13 mouse cellular contexts compared by ENCODE assay signal in the genomic region with DNA sequence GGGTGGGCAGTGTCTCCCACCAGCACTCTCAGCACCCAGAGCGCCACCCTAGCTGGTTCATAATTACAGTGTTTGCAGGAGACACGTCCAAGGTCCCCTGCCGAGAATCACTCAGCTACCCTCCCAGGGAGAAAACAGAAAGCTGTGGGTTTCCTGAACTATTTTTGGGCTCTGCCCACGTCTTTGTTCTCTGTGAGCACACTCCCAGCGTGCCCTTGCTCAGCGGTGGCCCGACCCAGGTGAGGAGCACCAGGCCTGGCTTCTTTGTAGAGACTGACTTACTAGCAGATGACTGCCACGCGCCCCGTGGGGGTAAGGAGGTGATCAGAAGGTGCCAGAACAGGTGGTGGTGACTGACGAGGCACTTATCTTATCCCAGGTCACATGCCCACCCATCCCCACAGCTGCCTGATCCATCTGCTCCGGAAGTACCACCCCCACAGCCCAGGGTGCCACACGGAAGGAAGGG. TPM values are rescaled to one million over a fixed set of nuclear protein-coding genes. Genes with fewer than 3 reads are reported as not detected.
DNase-seq lines count a peak whose midpoint lies in the region; ATAC-seq lines count a peak whose summit lies in the region.
"Had no signal": no experiment of that assay in that cellular context is flagged by ENCODE, and none has a peak within 500 bp of the region (broad histone marks: within the 10 kb centered on the region; RNA-seq: fewer than 3 reads in every experiment).

No protein-coding gene starts in this region.

- peak; percentile 19 for ATAC-seq in activated CD4-positive, CD25-positive, alpha-beta regulatory T cell, adult 4 months
- ATAC-seq: intestine, embryonic 15.5 days; midbrain, embryonic 13.5 days had no signal

- intact Hi-C loops in left cerebral cortex, postnatal 10 days (cut with DNase I): loop anchor here (10.0 kb wide), 1 partner anchor 45 kb away; no protein-coding TSS in a partner anchor

- DNase-seq in left cerebral cortex, adult 18-20 months (ENCODE audit: low spot score in 2 of 2): peak; percentile 36 to 71
- no peak for DNase-seq in left cerebral cortex, postnatal 10 days (ENCODE audit: extremely low spot score in 1 of 2, low spot score in 2 of 2)
- DNase-seq in left cerebral cortex, adult 9 months (ENCODE audit: low spot score in 2 of 2): peak; percentile 65 to 66
- DNase-seq in thymus, postnatal 14 days: peak; percentile 48
- no peak for DNase-seq in cerebellum, adult 11-12 months
- DNase-seq in urinary bladder, postnatal 4 days (ENCODE audit: low spot score in 2 of 2): no peak
- DNase-seq: adrenal gland, adult 2 months; cerebellum, adult 18-20 months; lung, adult 2 months had no signal

RNA-seq across cellular contexts. Expression of gene Kcnb1, which starts 50.1 kb away (rescaled TPM):
- 100 to 1,000 TPM; 197 to 205 TPM for total RNA-seq in left cerebral cortex, adult 18-20 months (2021)
- 10 to 100 TPM; 95.0 to 95.2 TPM for total RNA-seq in left cerebral cortex, postnatal 10 days (2021)
- under 1 TPM; 0.61 to 0.96 TPM for polyA plus RNA-seq in activated CD4-positive, CD25-positive, alpha-beta regulatory T cell, adult 4 months (2017; shearing (Covaris generic))
- polyA plus RNA-seq: G1E had no signal

Comparison
In these comparisons a context has a peak if more than half of its experiments do, and no peak if none do; other contexts are left out.
1. DNase-seq: peak in left cerebral cortex, adult 18-20 months (2 of 2), left cerebral cortex, adult 9 months (2 of 2) and thymus, postnatal 14 days (single experiment); none in left cerebral cortex, postnatal 10 days (0 of 2), cerebellum, adult 11-12 months (single experiment) and urinary bladder, postnatal 4 days (0 of 2).